Comparison of ENCODE assay signal across 9 mouse cellular contexts in the genomic region with DNA sequence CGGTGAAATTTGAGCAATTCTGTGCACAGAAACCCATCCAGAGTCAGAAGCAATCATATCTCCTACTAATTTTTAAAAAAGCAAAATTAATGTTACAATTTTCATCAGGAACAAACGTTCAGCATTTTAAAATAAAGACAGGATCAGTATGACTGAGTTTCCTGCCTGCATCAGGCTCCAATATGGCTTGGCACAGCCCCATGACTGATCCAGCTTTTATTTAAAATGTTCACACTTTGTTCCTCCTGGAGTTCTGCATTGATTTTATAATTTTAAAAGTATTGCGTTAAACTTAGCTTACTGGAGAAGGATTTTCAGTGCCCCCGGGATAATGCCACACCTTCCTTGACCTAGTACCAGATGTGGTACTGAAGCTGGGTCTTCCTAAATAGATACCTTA.
"Had no signal": no experiment of that assay in that cellular context is flagged by ENCODE, and none has a peak within 500 bp of the region (broad histone marks: within the 10 kb centered on the region; RNA-seq: fewer than 3 reads in every experiment).

No protein-coding gene starts in this region.

- DNase-seq: kidney, adult 2 months; kidney, postnatal 25 days; liver; lung, adult 18-20 months; lung, postnatal 10 days; lung, postnatal 4 days; right cerebral cortex, adult 18-20 months; spleen, adult 18-20 months; thymus, postnatal 36 days had no signal
